Mouse (Mus musculus): Measurements from ENCODE around the gene Taar8c.

Taar8c gene

GRCm38 (mm10) chr10:24058986-24059385 is 42.7 kb downstream of the Taar8c start:
- no peak for DNase-seq

DNA sequence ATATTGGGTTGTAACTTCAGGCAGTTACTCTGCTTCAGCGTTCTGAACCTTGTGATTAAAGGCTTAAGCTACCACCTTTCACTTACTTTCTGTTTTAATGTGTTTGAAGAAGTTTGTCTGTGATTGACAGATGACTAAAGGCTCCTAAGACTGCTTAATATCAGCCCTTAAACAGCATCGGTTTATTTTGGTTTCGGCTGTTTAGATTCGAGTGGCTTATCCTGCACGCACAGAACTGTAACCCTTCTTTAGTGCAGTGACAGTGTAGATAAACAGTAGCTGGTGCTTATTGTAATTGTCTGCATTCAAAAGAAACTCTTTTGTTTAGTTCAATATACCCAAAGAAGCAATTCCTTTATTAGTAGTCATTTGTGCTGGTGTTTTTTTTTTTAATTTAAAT is 49.7 kb downstream of the Taar8c start:
- DNase-seq, result no peak

Data from retina, postnatal 1 day (tissue).